19 mouse cellular contexts compared by ENCODE assay signal in the genomic region with DNA sequence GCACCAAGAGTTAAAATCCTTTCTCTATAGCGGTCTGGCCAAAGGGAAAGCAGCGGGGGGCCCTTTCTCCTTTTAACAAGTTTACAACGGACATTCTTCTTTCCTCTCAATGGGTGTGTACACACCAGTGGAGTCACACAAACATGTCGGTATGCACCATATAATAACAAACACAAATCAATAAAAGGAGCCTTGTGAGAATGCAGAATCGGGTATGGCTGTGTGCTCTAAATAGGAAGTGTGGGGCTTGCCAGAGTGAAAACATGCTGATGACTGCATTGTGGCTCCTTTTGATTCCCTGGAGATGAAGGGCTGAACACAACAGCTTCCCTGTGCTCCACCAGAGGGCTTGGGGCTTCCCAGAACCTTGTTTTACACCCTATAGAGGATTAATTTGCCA. TPM values are rescaled to one million over a fixed set of nuclear protein-coding genes. Genes with fewer than 3 reads are reported as not detected.
DNase-seq lines count a peak whose midpoint lies in the region; ATAC-seq and TF ChIP-seq lines count a peak whose summit lies in the region.
"Had no signal": no experiment of that assay in that cellular context is flagged by ENCODE, and none has a peak within 500 bp of the region (broad histone marks: within the 10 kb centered on the region; RNA-seq: fewer than 3 reads in every experiment).

No protein-coding gene starts in this region.

- WGBS in forebrain, embryonic 13.5 days: 1% methylated on average over 5 of the region's 5 CpGs
- 9% methylated on average over 5 of the region's 5 CpGs for WGBS in hindbrain, postnatal 0 days
- 4% methylated on average over 5 of the region's 5 CpGs for WGBS in neural tube, embryonic 14.5 days
- WGBS in kidney, embryonic 15.5 days: 28% methylated on average over 5 of the region's 5 CpGs

- H3K9ac ChIP-seq in forebrain, embryonic 13.5 days: no peak overlapping the region
- H3K9ac ChIP-seq in hindbrain, postnatal 0 days (replicated peaks; ENCODE audit: low read length): no peak overlapping the region
- no peak overlapping the region for H3K9ac ChIP-seq in neural tube, embryonic 14.5 days (replicated peaks; ENCODE audit: low read depth, low read length)
- H3K9ac ChIP-seq in kidney, embryonic 15.5 days: no peak overlapping the region
- H3K9ac ChIP-seq: heart, embryonic 15.5 days had no signal

- no peak overlapping the region; the same call in 1 of the 2 replicates for H3K4me2 ChIP-seq in forebrain, embryonic 13.5 days
- H3K4me2 ChIP-seq in hindbrain, postnatal 0 days (ENCODE audit: low read depth, low read length): no peak overlapping the region
- H3K4me2 ChIP-seq in neural tube, embryonic 14.5 days (ENCODE audit: low read depth, low read length): no peak overlapping the region
- no peak overlapping the region for H3K4me2 ChIP-seq in kidney, embryonic 15.5 days
- H3K4me2 ChIP-seq: heart, embryonic 15.5 days had no signal

- ATAC-seq in forebrain, embryonic 13.5 days: peak; percentile 57; the same call in 1 of the 2 replicates
- peak; percentile 38; the same call in 1 of the 2 replicates for ATAC-seq in hindbrain, postnatal 0 days
- peak; percentile 28; the same call in 1 of the 2 replicates for ATAC-seq in neural tube, embryonic 14.5 days (ENCODE audit: low read depth)
- no peak for ATAC-seq in kidney, embryonic 15.5 days (replicated peaks; ENCODE audit: low FRiP score)

- DNase-seq in heart, adult 11 months: peak; percentile 36
- DNase-seq in heart, adult 9 months (ENCODE audit: low spot score in 2 of 2): no peak
- peak; percentile 54 for DNase-seq in hindbrain, postnatal 0 days (ENCODE audit: low spot score)
- no peak for DNase-seq in cerebellum, adult 9-11 months
- no peak for DNase-seq in right cerebral cortex, postnatal 36 days (ENCODE audit: low spot score in 2 of 2)
- DNase-seq: cerebellum, postnatal 14 days; kidney, postnatal 4 days; lung, adult 18-20 months; thymus, adult 2 months had no signal

- peaks cover 80% of the 10 kb centered on the region for H3K4me1 ChIP-seq in forebrain, embryonic 13.5 days
- H3K4me1 ChIP-seq in hindbrain, postnatal 0 days (ENCODE audit: insufficient read depth, low read length): peaks cover 15% of the 10 kb centered on the region; the same call in 1 of the 2 replicates
- H3K4me1 ChIP-seq in neural tube, embryonic 14.5 days (ENCODE audit: control insufficient read depth, insufficient read depth, low read length): peaks cover 20% of the 10 kb centered on the region
- no peaks in the 10 kb centered on the region for H3K4me1 ChIP-seq in kidney, embryonic 15.5 days

- peaks cover 39% of the 10 kb centered on the region for H3K36me3 ChIP-seq in forebrain, embryonic 13.5 days (ENCODE audit: poor library complexity, severe bottlenecking)
- peaks cover 12% of the 10 kb centered on the region; the same call in 1 of the 2 replicates for H3K36me3 ChIP-seq in hindbrain, postnatal 0 days (ENCODE audit: insufficient read depth, low read length)
- peaks cover 9% of the 10 kb centered on the region; the same call in 1 of the 2 replicates for H3K36me3 ChIP-seq in neural tube, embryonic 14.5 days (ENCODE audit: control insufficient read depth, insufficient read depth, low read length)
- peaks cover 75% of the 10 kb centered on the region for H3K36me3 ChIP-seq in kidney, embryonic 15.5 days

- peaks cover 13% of the 10 kb centered on the region for H3K27me3 ChIP-seq in forebrain, embryonic 13.5 days
- H3K27me3 ChIP-seq in hindbrain, postnatal 0 days (ENCODE audit: insufficient read depth, low read length): no peaks in the 10 kb centered on the region
- no peaks in the 10 kb centered on the region for H3K27me3 ChIP-seq in neural tube, embryonic 14.5 days (ENCODE audit: control insufficient read depth, insufficient read depth, low read length)
- no peaks in the 10 kb centered on the region for H3K27me3 ChIP-seq in kidney, embryonic 15.5 days
- H3K27me3 ChIP-seq: megakaryocyte, embryonic 14.5 days had no signal

- no peaks in the 10 kb centered on the region for H3K9me3 ChIP-seq in forebrain, embryonic 13.5 days (replicated peaks)
- no peaks in the 10 kb centered on the region for H3K9me3 ChIP-seq in hindbrain, postnatal 0 days (ENCODE audit: low read length)
- no peaks in the 10 kb centered on the region for H3K9me3 ChIP-seq in neural tube, embryonic 14.5 days (ENCODE audit: control insufficient read depth, low read length)
- no peaks in the 10 kb centered on the region for H3K9me3 ChIP-seq in kidney, embryonic 15.5 days (replicated peaks)
- H3K9me3 ChIP-seq: heart, embryonic 15.5 days; megakaryocyte, embryonic 14.5 days had no signal

- peak overlapping the region; percentile 86 for H3K27ac ChIP-seq in forebrain, embryonic 13.5 days
- peak overlapping the region; percentile 37; the same call in 1 of the 2 replicates for H3K27ac ChIP-seq in hindbrain, postnatal 0 days
- H3K27ac ChIP-seq in neural tube, embryonic 14.5 days (ENCODE audit: low read depth, low read length): no peak overlapping the region
- no peak overlapping the region for H3K27ac ChIP-seq in kidney, embryonic 15.5 days
- H3K27ac ChIP-seq: heart, embryonic 15.5 days had no signal

- H3K4me3 ChIP-seq in forebrain, embryonic 13.5 days: no peak overlapping the region
- H3K4me3 ChIP-seq in hindbrain, postnatal 0 days (ENCODE audit: low read length): no peak overlapping the region
- no peak overlapping the region for H3K4me3 ChIP-seq in neural tube, embryonic 14.5 days (ENCODE audit: low read depth, low read length)
- H3K4me3 ChIP-seq in kidney, embryonic 15.5 days (replicated peaks): no peak overlapping the region
- H3K4me3 ChIP-seq: erythroblast, embryonic 14.5 days; heart, embryonic 15.5 days; megakaryocyte, embryonic 14.5 days had no signal

- peak; percentile 36; the same call in 1 of the 2 replicates for TF ChIP-seq CTCF in hindbrain, postnatal 0 days (IDR thresholded peaks at IDR 0.05; ENCODE audit: low read depth)

RNA-seq across cellular contexts. Expression of a gene that starts 38.8 kb away (rescaled TPM):
- polyA plus RNA-seq in forebrain, embryonic 13.5 days (2015; fragmentation: Nextera tagmentation; extraction: Ambion mirVana): not detected in 2 replicates
- not detected in 2 replicates for total RNA-seq in hindbrain, postnatal 0 days (2014; rRNA removed)
- not detected in 2 replicates for polyA plus RNA-seq in hindbrain, postnatal 0 days (2015; fragmentation: Nextera tagmentation; extraction: Ambion mirVana)
- polyA plus RNA-seq in neural tube, embryonic 14.5 days (2014; fragmentation: Nextera tagmentation; extraction: Ambion mirVana): not detected in 2 replicates
- polyA plus RNA-seq in kidney, embryonic 15.5 days (2015; fragmentation: Nextera tagmentation; extraction: Ambion mirVana): not detected in 2 replicates
- total RNA-seq: gastrocnemius, adult 8-10 months had no signal
- polyA plus RNA-seq: erythroblast, embryonic 14.5 days; heart, embryonic 15.5 days; intestine, embryonic 14.5 days; limb, embryonic 11.5 days; spleen, adult 2 months; thymus, adult 2 months had no signal

Comparison
In these comparisons a context has a peak if more than half of its experiments do, and no peak if none do; other contexts are left out.
1. DNase-seq: peak in heart, adult 11 months (single experiment) and hindbrain, postnatal 0 days (single experiment); none in heart, adult 9 months (0 of 2), cerebellum, adult 9-11 months (single experiment) and right cerebral cortex, postnatal 36 days (0 of 2).
2. H3K27ac ChIP-seq: peak in forebrain, embryonic 13.5 days (single experiment) and hindbrain, postnatal 0 days (single experiment); none in neural tube, embryonic 14.5 days (single experiment) and kidney, embryonic 15.5 days (single experiment).